Mouse (Mus musculus) central nervous system, embryonic 18 days (tissue): ENCODE results near the gene Vmn1r231. TPM values are rescaled to one million over a fixed set of nuclear protein-coding genes. Genes with fewer than 3 reads are reported as not detected.

Experiments
- polyA plus RNA-seq: library from polyadenylated mRNA; depleted of rRNA; stranded (reverse); fragments of >200 nt; gene quantifications from 2 replicates; pipeline ENCODE4 v1.2.3, GENCODE M21; 2012; rRNA removed

The Vmn1r231 gene
- polyA plus RNA-seq: not detected in 2 replicates

DNA sequence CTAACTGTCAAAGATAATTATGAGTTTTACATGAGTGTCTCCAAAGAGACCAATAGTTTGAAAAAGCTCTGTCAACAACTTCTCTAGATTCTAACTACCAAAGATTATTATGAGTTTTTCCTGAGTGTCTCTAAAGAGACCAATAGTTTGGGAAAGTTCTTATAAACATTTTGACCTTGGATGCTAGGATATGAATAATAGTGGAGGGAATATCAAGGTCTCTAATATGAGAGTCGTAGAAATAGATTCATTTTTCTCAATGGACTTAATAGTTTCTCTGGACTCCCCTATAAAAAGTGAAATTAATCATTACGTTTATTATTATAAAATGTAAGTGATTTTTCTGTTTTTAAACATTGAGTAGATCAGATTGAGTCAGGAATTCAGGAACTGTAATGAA is at the start of gene Vmn1r231:
TSS of gene Vmn1r231 (minus strand) at position 101 of the 400 bp plus-strand sequence.

DNA sequence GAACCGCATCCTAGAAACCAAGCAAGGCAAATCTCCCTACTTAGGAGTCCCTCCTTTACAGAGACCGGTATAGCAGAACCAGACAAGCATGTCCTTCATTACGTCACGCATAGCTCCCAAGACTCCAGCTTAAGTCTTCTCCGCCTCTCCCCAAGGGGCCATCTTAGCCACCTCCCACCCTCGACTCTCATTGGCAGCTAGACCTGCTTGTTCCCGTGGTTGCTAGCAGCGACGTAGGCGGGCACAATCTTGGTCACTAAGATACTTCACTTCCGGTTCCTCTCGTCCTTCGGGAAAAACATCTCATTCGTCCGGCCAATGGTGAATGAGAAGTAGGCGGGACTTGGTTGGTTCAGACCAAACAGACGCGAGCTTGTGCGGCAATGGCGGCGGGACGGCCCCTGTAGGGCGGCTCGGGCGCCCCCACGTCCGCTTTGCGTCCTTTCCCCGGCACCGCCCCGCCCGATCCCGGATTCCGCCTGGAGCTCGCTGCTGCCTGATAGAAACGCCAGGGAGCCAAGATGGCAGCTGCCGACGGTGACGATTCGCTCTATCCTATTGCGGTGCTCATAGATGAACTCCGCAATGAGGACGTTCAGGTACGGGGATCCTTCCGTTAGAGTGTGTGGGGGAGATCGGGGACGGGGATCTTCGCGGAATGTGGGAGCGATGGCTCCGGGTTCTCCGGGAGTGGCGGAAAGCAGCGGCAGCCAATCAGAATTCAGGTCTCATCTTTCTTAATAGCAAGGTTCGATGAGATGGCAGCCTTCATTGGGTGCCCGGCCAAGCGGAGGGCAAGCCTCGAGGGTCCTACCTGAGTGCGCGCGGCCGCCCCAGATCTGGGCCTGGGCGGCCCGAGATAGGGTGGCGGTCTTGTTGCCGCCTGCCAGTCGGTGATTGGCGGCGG is 40.3 kb upstream of the Vmn1r231 start, which contains the start of gene Ppp2r1a:
TSS of gene Ppp2r1a (plus strand) at position 327 of the 907 bp plus-strand sequence.

GRCm38 (mm10) chr17:20919614-20920013 is 14.7 kb upstream of the Vmn1r231 start, which contains the start of gene Vmn1r232:
Vmn1r232 (minus strand) TSS chr17:20919714.

GRCm38 (mm10) chr17:20840144-20840543 is 64.7 kb downstream of the Vmn1r231 start, which contains the start of gene Vmn1r230:
Vmn1r230 (plus strand) TSS chr17:20840444.

Other genes with a start within 250 kb of the Vmn1r231 start
- not detected in 2 replicates for gene Vmn1r226, start 222.2 kb downstream of the Vmn1r231 start, polyA plus RNA-seq
- not detected in 2 replicates for gene Vmn1r227, start 175.2 kb downstream of the Vmn1r231 start, polyA plus RNA-seq
- not detected in 2 replicates for gene Vmn1r228, start 118.9 kb downstream of the Vmn1r231 start, polyA plus RNA-seq
- gene Vmn1r229, start 93.5 kb downstream of the Vmn1r231 start, polyA plus RNA-seq: not detected in 2 replicates
- gene Vmn1r230, start 64.6 kb downstream of the Vmn1r231 start, polyA plus RNA-seq: not detected in 2 replicates
- not detected in 2 replicates for gene Vmn1r232, start 14.6 kb upstream of the Vmn1r231 start, polyA plus RNA-seq
- gene Ppp2r1a, start 40.2 kb upstream of the Vmn1r231 start, polyA plus RNA-seq: 435 and 470 TPM in 2 replicates
- gene Vmn1r233, start 91.4 kb upstream of the Vmn1r231 start, polyA plus RNA-seq: not detected in 2 replicates
- 22.2 and 25.7 TPM in 2 replicates for gene Zfp160, start 103.8 kb upstream of the Vmn1r231 start, polyA plus RNA-seq